Comparison of ENCODE assay signal across 14 mouse cellular contexts in the genomic region with DNA sequence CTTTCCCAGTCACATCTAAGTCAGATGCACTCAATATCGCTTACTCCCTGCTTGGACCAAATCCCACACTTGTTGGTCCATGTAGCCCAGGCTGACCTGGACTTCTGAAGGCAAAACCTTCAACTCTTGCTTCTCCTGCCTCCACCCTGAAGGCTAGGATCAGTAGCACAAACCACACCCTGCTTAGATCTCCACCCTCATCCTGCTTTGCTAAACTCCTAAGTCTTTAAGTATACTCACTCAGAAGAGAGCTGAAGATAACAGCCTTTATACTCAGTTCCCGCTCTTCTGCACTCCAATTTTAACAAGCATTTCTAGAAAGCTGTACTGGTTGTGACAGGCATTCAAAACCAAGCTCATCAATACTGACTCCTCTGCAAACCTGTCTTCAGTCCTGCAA. TPM values are rescaled to one million over a fixed set of nuclear protein-coding genes. Genes with fewer than 3 reads are reported as not detected.
DNase-seq lines count a peak whose midpoint lies in the region; ATAC-seq lines count a peak whose summit lies in the region.
"Had no signal": no experiment of that assay in that cellular context is flagged by ENCODE, and none has a peak within 500 bp of the region (broad histone marks: within the 10 kb centered on the region; RNA-seq: fewer than 3 reads in every experiment).

No protein-coding gene starts in this region.

- 85% methylated on average over 2 of the region's 2 CpGs for WGBS in heart, embryonic 10.5 days
- WGBS in neural tube, embryonic 11.5 days: 97% methylated on average over 2 of the region's 2 CpGs
- WGBS in neural tube, embryonic 15.5 days: 96% methylated on average over 2 of the region's 2 CpGs

- no peak for ATAC-seq in neural tube, embryonic 11.5 days (ENCODE audit: insufficient read depth, low FRiP score, low TSS enrichment)
- ATAC-seq in neural tube, embryonic 15.5 days (ENCODE audit: low FRiP score): no peak
- ATAC-seq: inflammation-experienced regulatory T-cells, adult 6 months had no signal

- no peak overlapping the region for H3K9ac ChIP-seq in neural tube, embryonic 11.5 days (ENCODE audit: low read length)
- no peak overlapping the region for H3K9ac ChIP-seq in neural tube, embryonic 15.5 days (replicated peaks)

- H3K4me2 ChIP-seq in neural tube, embryonic 11.5 days (ENCODE audit: low read depth): 0 out of 2 replicates have a peak overlapping the region, but pooled peaks have one; percentile 3
- peak overlapping the region; percentile 65; the same call in 1 of the 2 replicates for H3K4me2 ChIP-seq in neural tube, embryonic 15.5 days

- DNase-seq in heart, embryonic 10.5 days (ENCODE audit: low spot score): no peak
- no peak for DNase-seq in heart, adult 11 months
- DNase-seq in neural tube, embryonic 11.5 days (ENCODE audit: low spot score): no peak
- no peak for DNase-seq in neural tube, embryonic 10.5 days (ENCODE audit: extremely low spot score, low spot score)
- DNase-seq in left cerebral cortex, postnatal 25 days (ENCODE audit: low spot score in 2 of 2): no peak
- no peak for DNase-seq in B cell, adult 2 months
- DNase-seq: cerebellum, adult 8-10 months; layer of hippocampus, postnatal 36 days; lung, postnatal 10 days; right cerebral cortex, postnatal 4 days had no signal

- peaks cover 22% of the 10 kb centered on the region for H3K36me3 ChIP-seq in heart, embryonic 10.5 days
- peaks cover 2% of the 10 kb centered on the region; the same call in 1 of the 2 replicates for H3K36me3 ChIP-seq in neural tube, embryonic 11.5 days (ENCODE audit: control insufficient read depth, insufficient read depth, low read length)
- H3K36me3 ChIP-seq in erythroblast, embryonic 14.5 days (ENCODE audit: control insufficient read depth): peaks cover 33% of the 10 kb centered on the region
- H3K36me3 ChIP-seq in neural tube, embryonic 15.5 days: peaks cover 16% of the 10 kb centered on the region

- intact Hi-C loops in left cerebral cortex, postnatal 25 days (cut with DNase I): no loop called here

- H3K9me3 ChIP-seq in heart, embryonic 10.5 days: no peaks in the 10 kb centered on the region
- no peaks in the 10 kb centered on the region for H3K9me3 ChIP-seq in neural tube, embryonic 11.5 days (ENCODE audit: control insufficient read depth, low read length)
- no peaks in the 10 kb centered on the region for H3K9me3 ChIP-seq in erythroblast, embryonic 14.5 days (ENCODE audit: control insufficient read depth, low read length)
- no peaks in the 10 kb centered on the region for H3K9me3 ChIP-seq in neural tube, embryonic 15.5 days (replicated peaks)

- H3K27me3 ChIP-seq in heart, embryonic 10.5 days (ENCODE audit: insufficient read depth, poor library complexity, severe bottlenecking): no peaks in the 10 kb centered on the region
- no peaks in the 10 kb centered on the region for H3K27me3 ChIP-seq in neural tube, embryonic 11.5 days (ENCODE audit: control insufficient read depth, insufficient read depth, low read length)
- no peaks in the 10 kb centered on the region for H3K27me3 ChIP-seq in erythroblast, embryonic 14.5 days (ENCODE audit: control insufficient read depth)
- no peaks in the 10 kb centered on the region for H3K27me3 ChIP-seq in neural tube, embryonic 15.5 days (replicated peaks)

- no peak overlapping the region for H3K27ac ChIP-seq in heart, embryonic 10.5 days
- no peak overlapping the region for H3K27ac ChIP-seq in neural tube, embryonic 11.5 days (ENCODE audit: low read depth, low read length)
- H3K27ac ChIP-seq in neural tube, embryonic 15.5 days (replicated peaks): no peak overlapping the region

- 0 out of 2 replicates have a peak overlapping the region, but pooled peaks have one; percentile 88 for H3K4me3 ChIP-seq in heart, embryonic 10.5 days
- no peak overlapping the region for H3K4me3 ChIP-seq in neural tube, embryonic 11.5 days (ENCODE audit: low read depth, low read length)
- H3K4me3 ChIP-seq in erythroblast, embryonic 14.5 days (replicated peaks): peak overlapping the region; percentile 91
- no peak overlapping the region for H3K4me3 ChIP-seq in neural tube, embryonic 15.5 days (replicated peaks)

- H3K4me1 ChIP-seq in heart, embryonic 10.5 days: peaks cover 3% of the 10 kb centered on the region; the same call in 1 of the 2 replicates
- peaks cover 3% of the 10 kb centered on the region; the same call in 1 of the 2 replicates for H3K4me1 ChIP-seq in neural tube, embryonic 11.5 days (ENCODE audit: control insufficient read depth, insufficient read depth, low read length)
- H3K4me1 ChIP-seq in erythroblast, embryonic 14.5 days (ENCODE audit: control insufficient read depth): peaks cover 27% of the 10 kb centered on the region
- H3K4me1 ChIP-seq in neural tube, embryonic 15.5 days: peaks cover 13% of the 10 kb centered on the region

RNA-seq across cellular contexts. Expression of a gene that starts 1.9 kb away (rescaled TPM):
- polyA plus RNA-seq in heart, embryonic 10.5 days (2016; fragmentation: Nextera tagmentation; extraction: Ambion mirVana): 1,118 and 1,148 TPM in 2 replicates
- polyA plus RNA-seq in neural tube, embryonic 11.5 days (2014; fragmentation: Nextera tagmentation; extraction: Ambion mirVana): 1,261 and 1,342 TPM in 2 replicates
- polyA plus RNA-seq in erythroblast, embryonic 14.5 days (2012): 65.5 and 410 TPM in 2 replicates
- polyA plus RNA-seq in neural tube, embryonic 15.5 days (2015; fragmentation: Nextera tagmentation; extraction: Ambion mirVana): 1,119 and 1,180 TPM in 2 replicates
- 1,000 to 10,000 TPM; 1,051 to 1,052 TPM for total RNA-seq in left cerebral cortex, postnatal 25 days (2021)

RNA-seq across cellular contexts. Expression of a gene that starts 11.5 kb away (rescaled TPM):
- 20.0 and 24.3 TPM in 2 replicates for polyA plus RNA-seq in heart, embryonic 10.5 days (2016; fragmentation: Nextera tagmentation; extraction: Ambion mirVana)
- polyA plus RNA-seq in neural tube, embryonic 11.5 days (2014; fragmentation: Nextera tagmentation; extraction: Ambion mirVana): 23.6 and 25.8 TPM in 2 replicates
- polyA plus RNA-seq in erythroblast, embryonic 14.5 days (2012): 7.6 TPM in 2 replicates
- 4.1 and 7.0 TPM in 2 replicates for polyA plus RNA-seq in neural tube, embryonic 15.5 days (2015; fragmentation: Nextera tagmentation; extraction: Ambion mirVana)
- total RNA-seq in left cerebral cortex, postnatal 25 days (2021): not detected
- total RNA-seq: adrenal gland, adult 18-20 months; layer of hippocampus, postnatal 36 days had no signal

RNA-seq across cellular contexts. Expression of a gene that starts 26.8 kb away (rescaled TPM):
- 572 and 611 TPM in 2 replicates for polyA plus RNA-seq in heart, embryonic 10.5 days (2016; fragmentation: Nextera tagmentation; extraction: Ambion mirVana)
- 442 and 491 TPM in 2 replicates for polyA plus RNA-seq in neural tube, embryonic 11.5 days (2014; fragmentation: Nextera tagmentation; extraction: Ambion mirVana)
- polyA plus RNA-seq in erythroblast, embryonic 14.5 days (2012): 6.1 and 7.3 TPM in 2 replicates
- 405 and 435 TPM in 2 replicates for polyA plus RNA-seq in neural tube, embryonic 15.5 days (2015; fragmentation: Nextera tagmentation; extraction: Ambion mirVana)
- total RNA-seq in left cerebral cortex, postnatal 25 days (2021): 100 to 1,000 TPM; 180 to 187 TPM

RNA-seq across cellular contexts. Expression of a gene that starts 26.9 kb away (rescaled TPM):
- 43.2 and 49.6 TPM in 2 replicates for polyA plus RNA-seq in heart, embryonic 10.5 days (2016; fragmentation: Nextera tagmentation; extraction: Ambion mirVana)
- 37.0 and 37.5 TPM in 2 replicates for polyA plus RNA-seq in neural tube, embryonic 11.5 days (2014; fragmentation: Nextera tagmentation; extraction: Ambion mirVana)
- polyA plus RNA-seq in erythroblast, embryonic 14.5 days (2012): 0.73 and 0.90 TPM in 2 replicates
- polyA plus RNA-seq in neural tube, embryonic 15.5 days (2015; fragmentation: Nextera tagmentation; extraction: Ambion mirVana): 40.7 and 42.8 TPM in 2 replicates
- total RNA-seq in left cerebral cortex, postnatal 25 days (2021): 10 to 100 TPM; 26.5 to 30.4 TPM

RNA-seq across cellular contexts. Expression of a gene that starts 39.8 kb away (rescaled TPM):
- 27.3 and 35.2 TPM in 2 replicates for polyA plus RNA-seq in heart, embryonic 10.5 days (2016; fragmentation: Nextera tagmentation; extraction: Ambion mirVana)
- polyA plus RNA-seq in neural tube, embryonic 11.5 days (2014; fragmentation: Nextera tagmentation; extraction: Ambion mirVana): 29.9 and 36.3 TPM in 2 replicates
- polyA plus RNA-seq in erythroblast, embryonic 14.5 days (2012): not detected in 2 replicates
- polyA plus RNA-seq in neural tube, embryonic 15.5 days (2015; fragmentation: Nextera tagmentation; extraction: Ambion mirVana): 9.4 and 18.8 TPM in 2 replicates
- 1 to 10 TPM; 3.8 to 5.9 TPM for total RNA-seq in left cerebral cortex, postnatal 25 days (2021)

Comparison
In these comparisons a context has a peak if more than half of its experiments do, and no peak if none do; other contexts are left out.
1. H3K4me3 ChIP-seq: peak in heart, embryonic 10.5 days (single experiment) and erythroblast, embryonic 14.5 days (single experiment); none in neural tube, embryonic 11.5 days (single experiment) and neural tube, embryonic 15.5 days (single experiment).
2. RNA of a gene that starts 26.8 kb away (polyA plus RNA-seq): 572 to 611 TPM in heart, embryonic 10.5 days, 442 to 491 TPM in neural tube, embryonic 11.5 days and 405 to 435 TPM in neural tube, embryonic 15.5 days; 6.1 to 7.3 TPM in erythroblast, embryonic 14.5 days; every median in the first group is over 10 times any median in the second.